Mouse (Mus musculus) c-Kit-positive CD71-negative TER-119-negative erythroid progenitor cells, embryonic 14.5 days (primary cell): Measurements from ENCODE around the gene Pard3.

Experiments used
- DNase-seq: peaks from one replicate; pipeline ENCODE4 v3.0.0-alpha.2; 2013; ENCODE audit warnings: low read depth

The Pard3 gene

GRCm38 (mm10) chr8:127500206-127500605 is 436.5 kb downstream of the Pard3 start:
- no peak for DNase-seq

- DNase-seq = no peak
Observed at GRCm38 (mm10) chr8:127501756-127502155, 438.1 kb downstream of the Pard3 start.

GRCm38 (mm10) chr8:127505286-127505685 is 441.6 kb downstream of the Pard3 start:
- DNase-seq = no peak

GRCm38 (mm10) chr8:127506336-127506735 is 442.6 kb downstream of the Pard3 start:
- DNase-seq = no peak

GRCm38 (mm10) chr8:127511341-127511740 is 447.6 kb downstream of the Pard3 start:
- DNase-seq = no peak

GRCm38 (mm10) chr8:127512001-127512573 is 448.4 kb downstream of the Pard3 start:
- no peak for DNase-seq

- no peak for DNase-seq
Observed at GRCm38 (mm10) chr8:127512580-127512979, 448.9 kb downstream of the Pard3 start.

GRCm38 (mm10) chr8:127514810-127515735 is 451.4 kb downstream of the Pard3 start:
- DNase-seq = no peak

- DNase-seq = no peak
Observed at GRCm38 (mm10) chr8:127516043-127516442, 452.4 kb downstream of the Pard3 start.

GRCm38 (mm10) chr8:127525673-127526072 is 462.0 kb downstream of the Pard3 start:
- DNase-seq = no peak

- DNase-seq = no peak
Observed at GRCm38 (mm10) chr8:127528315-127528714, 464.6 kb downstream of the Pard3 start.

GRCm38 (mm10) chr8:127529746-127530145 is 466.1 kb downstream of the Pard3 start:
- DNase-seq = no peak

- no peak for DNase-seq
Observed at GRCm38 (mm10) chr8:127531866-127532265, 468.2 kb downstream of the Pard3 start.

GRCm38 (mm10) chr8:127534789-127535188 is 471.1 kb downstream of the Pard3 start:
- no peak for DNase-seq

GRCm38 (mm10) chr8:127535192-127535845 is 471.6 kb downstream of the Pard3 start:
- DNase-seq = no peak

- no peak for DNase-seq
Observed at GRCm38 (mm10) chr8:127535846-127536220, 472.1 kb downstream of the Pard3 start.

- no peak for DNase-seq
Observed at GRCm38 (mm10) chr8:127539803-127540202, 476.1 kb downstream of the Pard3 start.

GRCm38 (mm10) chr8:127540273-127540672 is 476.6 kb downstream of the Pard3 start:
- DNase-seq = no peak

- no peak for DNase-seq
Observed at GRCm38 (mm10) chr8:127542162-127542561, 478.5 kb downstream of the Pard3 start.

- DNase-seq = no peak
Observed at GRCm38 (mm10) chr8:127543676-127544075, 480.0 kb downstream of the Pard3 start.

GRCm38 (mm10) chr8:127546161-127546560 is 482.5 kb downstream of the Pard3 start:
- DNase-seq = no peak

- no peak for DNase-seq
Observed at GRCm38 (mm10) chr8:127550928-127551327, 487.2 kb downstream of the Pard3 start.

- DNase-seq = no peak
Observed at GRCm38 (mm10) chr8:127552161-127552595, 488.5 kb downstream of the Pard3 start.
